Mouse (Mus musculus) thymus, postnatal 4 days (tissue): ENCODE measurements around the gene Olfr172.

Experiments used
- DNase-seq: peaks from one replicate; pipeline ENCODE4 v3.0.0; 2021

Gene Olfr172

DNA sequence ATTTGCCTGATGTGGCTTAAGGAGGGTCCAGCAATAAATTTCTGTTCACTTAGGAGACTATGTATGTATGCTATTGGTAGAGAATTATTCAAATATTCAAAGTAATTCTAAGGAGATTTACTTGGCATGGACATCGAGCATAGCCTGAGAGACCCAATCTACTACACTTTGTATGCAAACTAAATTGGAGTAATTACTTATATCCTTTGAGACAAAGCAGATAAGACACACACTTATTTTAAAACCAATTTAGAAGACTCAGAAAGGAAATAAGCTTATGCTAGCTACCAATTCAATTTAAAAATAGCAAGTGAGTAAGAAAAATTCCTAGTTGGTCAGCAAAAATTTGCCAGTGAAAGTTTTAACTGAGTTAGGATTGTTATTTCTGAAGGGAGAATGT, at the start of gene Olfr172:
TSS of gene Olfr172 (minus strand) at position 101 of the 400 bp plus-strand sequence.
- no peak for DNase-seq

DNA sequence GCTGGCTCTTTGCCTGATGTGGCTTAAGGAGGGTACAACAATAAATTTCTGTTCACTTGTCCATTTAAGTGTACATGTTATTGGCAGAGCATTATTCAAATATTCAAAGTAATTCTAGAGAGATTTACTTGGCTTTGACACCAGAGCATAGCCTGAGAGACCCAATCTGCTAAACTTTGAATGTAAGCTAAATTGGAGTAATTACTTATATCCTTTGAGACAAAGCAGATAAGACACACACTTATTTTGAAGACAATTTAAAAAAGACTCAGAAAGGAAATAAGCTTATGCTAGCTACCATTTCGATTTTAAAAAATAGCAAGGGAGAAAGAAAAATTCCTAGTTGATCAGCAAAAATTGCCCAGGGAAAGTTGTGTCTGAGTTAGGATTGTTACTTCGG, 37.2 kb upstream of the Olfr172 start, which contains the start of gene Olfr173:
TSS of gene Olfr173 (minus strand) at position 101 of the 400 bp plus-strand sequence.
- DNase-seq: no peak

GRCm38 (mm10) chr16:58756191-58756590, 6.8 kb downstream of the Olfr172 start:
- no peak for DNase-seq

DNA sequence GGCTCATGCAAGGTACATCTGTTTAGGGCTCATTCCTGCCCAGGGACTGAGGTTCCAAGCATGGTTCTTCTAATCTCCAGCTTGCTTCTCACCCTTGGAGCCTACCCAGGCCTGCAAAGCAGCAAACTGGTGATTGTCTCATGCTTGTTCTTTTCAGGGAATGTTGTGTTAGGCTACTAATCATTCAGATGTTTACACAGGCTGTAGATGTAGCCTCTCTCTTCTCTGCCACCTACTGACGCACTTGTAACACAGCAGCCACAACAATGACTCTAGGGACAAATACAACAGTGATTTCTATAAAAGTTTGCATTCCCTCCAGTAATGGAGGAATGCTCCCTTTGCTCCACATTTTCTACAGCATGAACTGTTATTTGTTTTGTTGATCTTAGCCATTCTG, 11.7 kb downstream of the Olfr172 start:
- no peak for DNase-seq

DNA sequence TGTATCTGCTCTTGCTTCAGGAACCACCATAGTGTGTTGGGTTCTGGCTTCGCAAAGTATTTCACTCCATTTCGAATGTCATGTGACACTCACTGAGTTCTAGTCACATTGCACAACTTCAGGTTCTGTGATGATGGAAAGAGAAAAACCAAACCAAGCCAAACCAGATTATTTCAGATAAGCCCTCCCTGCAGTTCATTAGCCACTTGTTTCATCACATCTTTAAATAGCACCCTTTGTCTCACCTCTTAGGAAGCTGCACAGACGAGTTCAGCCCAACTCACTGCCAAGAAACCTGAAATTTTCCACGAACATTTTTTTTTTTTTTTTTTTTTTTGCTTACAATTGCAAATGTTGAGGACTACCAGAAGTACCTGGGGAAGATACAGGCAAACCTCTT, 16.3 kb downstream of the Olfr172 start:
- DNase-seq: no peak

- no peak for DNase-seq
These were observed 22.2 kb downstream of the Olfr172 start for GRCm38 (mm10) chr16:58740751-58741150.

- DNase-seq: no peak
These were observed 24.2 kb downstream of the Olfr172 start for GRCm38 (mm10) chr16:58738800-58739199.

- no peak for DNase-seq
These were observed 24.8 kb downstream of the Olfr172 start for GRCm38 (mm10) chr16:58738205-58738604.

- no peak for DNase-seq
These were observed 34.8 kb downstream of the Olfr172 start for GRCm38 (mm10) chr16:58728176-58728671.

GRCm38 (mm10) chr16:58727477-58728131, 35.4 kb downstream of the Olfr172 start, which contains the start of gene Cldnd1:
Gene Cldnd1, plus strand, starts transcription at chr16:58727910.
- DNase-seq: peak; percentile 93

DNA sequence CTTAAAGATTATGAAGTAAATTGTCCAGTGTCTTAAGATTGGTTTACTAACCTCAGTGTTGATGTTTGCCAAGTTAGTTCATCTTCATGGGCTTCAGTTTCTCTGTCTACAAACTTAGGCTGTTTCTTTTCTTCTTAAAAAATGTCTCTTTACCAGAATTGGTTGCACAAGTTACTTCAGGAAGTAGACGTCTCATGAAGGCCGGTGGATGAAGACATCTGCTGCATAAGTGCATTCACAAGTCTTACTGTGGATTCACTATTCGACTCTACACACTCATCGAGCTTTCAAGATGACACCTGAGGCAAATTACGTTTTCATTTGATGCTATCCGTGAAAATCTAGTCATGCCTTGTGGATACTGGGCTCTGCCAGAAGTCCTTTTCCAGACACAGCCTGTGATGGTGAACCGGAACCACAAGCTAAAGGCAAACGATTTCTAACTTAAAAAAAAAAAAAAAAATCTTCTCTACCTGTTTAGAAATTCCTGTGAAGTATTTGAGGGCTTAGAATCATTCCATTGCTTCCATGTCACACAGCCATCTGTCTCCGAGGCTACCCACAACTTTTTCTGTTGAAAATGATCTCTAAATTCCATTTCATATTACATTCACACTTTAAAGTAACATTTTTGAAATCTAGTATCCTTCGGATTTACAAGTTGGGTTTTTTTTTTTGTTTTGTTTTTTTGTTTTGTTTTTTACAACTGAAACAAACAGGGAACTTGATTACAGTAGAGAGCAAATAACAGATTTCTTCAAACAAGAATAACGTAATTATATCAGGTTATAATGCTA, 36.1 kb downstream of the Olfr172 start:
- no peak for DNase-seq

- DNase-seq: no peak
These were observed 40.7 kb downstream of the Olfr172 start for GRCm38 (mm10) chr16:58722292-58722691.

DNA sequence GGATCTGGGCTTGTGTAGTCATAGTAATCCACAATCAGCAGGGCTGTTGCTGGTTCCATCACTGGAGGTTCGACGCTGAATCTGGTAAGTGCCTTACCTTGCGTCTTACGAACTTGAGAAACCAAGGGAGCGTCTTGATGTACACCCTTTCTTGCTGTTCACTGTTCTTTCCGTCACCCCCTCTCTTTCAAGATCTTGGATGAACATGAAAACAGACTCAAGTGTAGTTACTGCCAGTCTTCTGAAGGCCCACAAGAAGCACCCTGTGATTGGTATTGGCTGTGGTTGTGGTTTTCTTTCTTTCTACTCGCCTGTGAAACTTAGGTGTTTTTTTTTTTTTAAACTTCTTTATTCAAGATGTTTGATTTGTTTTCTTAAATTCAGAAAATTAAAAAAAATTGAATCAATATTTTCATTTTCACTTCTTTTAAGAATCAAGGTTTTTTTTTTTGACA, 44.3 kb downstream of the Olfr172 start, which contains the start of gene Gpr15:
TSS of gene Gpr15 (minus strand) at position 405 of the 455 bp plus-strand sequence.
- DNase-seq: no peak

- DNase-seq: no peak
These were observed 48.0 kb downstream of the Olfr172 start for GRCm38 (mm10) chr16:58715018-58715417.

DNA sequence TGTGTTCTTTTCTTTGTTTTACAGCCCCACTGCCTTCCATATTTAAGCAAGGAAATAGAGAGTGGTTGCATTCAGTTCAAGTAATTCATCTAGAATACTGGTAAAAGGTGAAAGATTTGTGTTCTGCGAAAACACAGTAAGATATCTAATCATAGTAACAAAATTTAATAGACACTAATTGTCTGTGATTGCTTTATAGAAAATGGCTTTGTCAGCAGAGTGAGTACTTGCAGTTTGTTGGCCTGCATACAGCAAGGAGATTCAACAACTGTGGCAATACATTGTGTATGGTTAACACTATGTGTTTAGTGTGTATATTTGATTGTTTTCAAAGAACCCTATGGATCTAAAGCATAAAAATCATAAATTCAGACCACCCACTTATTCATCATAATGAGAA, 49.8 kb downstream of the Olfr172 start:
- DNase-seq: no peak

- no peak for DNase-seq
These were observed 50.8 kb downstream of the Olfr172 start for GRCm38 (mm10) chr16:58712221-58712620.
